Mouse (Mus musculus) MEL (cell line): ENCODE data around the gene Brsk1. TPM values are rescaled to one million over a fixed set of nuclear protein-coding genes. Genes with fewer than 3 reads are reported as not detected.
A peak's percentile ranks its signal among the peaks of the same experiment; 100 is the strongest.

Experiments
- DNase-seq: peaks from one replicate; pipeline ENCODE4 v3.0.0; 2011; ENCODE audit warnings: low read depth, low spot score
- H3K27ac ChIP-seq: 2 replicates; pipeline ENCODE4 v1.5.1; 2012; ENCODE audit warnings: low read depth, mild to moderate bottlenecking, control low read depth, low read length, moderate library complexity; ENCODE audit not compliant: control insufficient read depth
- H3K27me3 ChIP-seq, 2 experiments: fragments of 150-350 bp in 1 of 2; sonication (generic) in 1 of 2; 2 replicates each; pipeline ENCODE4 v1.6.1; 2012; ENCODE audit warnings: low read length in 2 of 2, mild to moderate bottlenecking in 2 of 2, improper control_type of control experiment in 1 of 2, moderate library complexity in 1 of 2; ENCODE audit not compliant: insufficient read depth in 2 of 2, control insufficient read depth in 1 of 2
- H3K36me3 ChIP-seq, 2 experiments: 2 replicates each; pipeline ENCODE4 v1.6.1; 2012 to 2014; ENCODE audit warnings: low read length in 2 of 2, improper control_type of control experiment in 1 of 2, inconsistent platforms in 1 of 2, mild to moderate bottlenecking in 1 of 2; ENCODE audit not compliant: insufficient read depth in 2 of 2, control insufficient read depth in 1 of 2
- H3K4me1 ChIP-seq, 2 experiments: fragments of 150-350 bp in 1 of 2; sonication (generic) in 1 of 2; 2 replicates each; pipeline ENCODE4 v1.6.1; 2012; ENCODE audit warnings: low read length in 2 of 2, improper control_type of control experiment in 1 of 2, mild to moderate bottlenecking in 1 of 2; ENCODE audit not compliant: insufficient read depth in 2 of 2, control insufficient read depth in 1 of 2
- H3K4me3 ChIP-seq, 2 experiments: fragments of 150-350 bp in 1 of 2; sonication (generic) in 1 of 2; 2 replicates each; pipeline ENCODE4 v1.5.1; 2012; ENCODE audit warnings: low read depth in 2 of 2, low read length in 2 of 2, mild to moderate bottlenecking in 2 of 2, moderate library complexity in 2 of 2, control low read depth in 1 of 2, improper control_type of control experiment in 1 of 2; ENCODE audit not compliant: control insufficient read depth in 1 of 2, insufficient read depth in 1 of 2
- H3K79me2 ChIP-seq: 2 replicates; pipeline ENCODE4 v1.6.1; 2012; ENCODE audit warnings: mild to moderate bottlenecking, low read length, moderate library complexity; ENCODE audit not compliant: control insufficient read depth, poor library complexity, insufficient read depth
- H3K9ac ChIP-seq: 2 replicates; pipeline ENCODE4 v1.6.1; 2012; ENCODE audit warnings: low read depth, mild to moderate bottlenecking, control low read depth, low read length, moderate library complexity; ENCODE audit not compliant: control insufficient read depth, poor library complexity, severe bottlenecking
- H3K9me3 ChIP-seq: fragments of 150-350 bp; sonication (generic); replicated peaks from 2 replicates; pipeline ENCODE4 v1.6.1; 2012; ENCODE audit warnings: mild to moderate bottlenecking, low read length, improper control_type of control experiment, moderate library complexity; ENCODE audit not compliant: insufficient read depth
- BHLHE40 ChIP-seq: IDR thresholded peaks from 2 replicates; pipeline ENCODE4 v1.6.1; 2012; ENCODE audit warnings: low read depth, mild to moderate bottlenecking, inconsistent platforms, low read length, improper control_type of control experiment, borderline replicate concordance
- CHD2 ChIP-seq: IDR thresholded peaks from 2 replicates; pipeline ENCODE4 v1.6.1; 2011; ENCODE audit warnings: low read length, improper control_type of control experiment
- E2F4 ChIP-seq: IDR thresholded peaks from 2 replicates; pipeline ENCODE4 v1.6.1; 2011; ENCODE audit warnings: low read depth, low read length, improper control_type of control experiment, borderline replicate concordance
- ELF1 ChIP-seq: IDR thresholded peaks from 2 replicates; pipeline ENCODE4 v1.6.1; 2014; ENCODE audit warnings: low read depth, mild to moderate bottlenecking, inconsistent platforms, low read length, improper control_type of control experiment, moderate library complexity
- EP300 ChIP-seq, 2 experiments: IDR thresholded peaks; 2 replicates each; pipeline ENCODE4 v1.6.1; 2011; ENCODE audit warnings: improper control_type of control experiment in 2 of 2, low read length in 2 of 2, low read depth in 1 of 2, mild to moderate bottlenecking in 1 of 2
- GATA1 ChIP-seq: IDR thresholded peaks from 2 replicates; pipeline ENCODE4 v1.6.1; 2011; ENCODE audit warnings: low read depth, low read length, improper control_type of control experiment
- HCFC1 ChIP-seq: IDR thresholded peaks from 2 replicates; pipeline ENCODE4 v1.6.1; 2012; ENCODE audit warnings: low read depth, mild to moderate bottlenecking, inconsistent platforms, low read length, improper control_type of control experiment, moderate library complexity
- KAT2A ChIP-seq: conservative IDR thresholded peaks from 2 replicates; pipeline ENCODE4 v1.6.1; 2012; ENCODE audit warnings: low read depth, low read length, improper control_type of control experiment, inconsistent platforms
- MAFK ChIP-seq: IDR thresholded peaks from 2 replicates; pipeline ENCODE4 v1.6.1; 2011; ENCODE audit warnings: low read depth, mild to moderate bottlenecking, low read length, improper control_type of control experiment, borderline replicate concordance
- MYB ChIP-seq: IDR thresholded peaks from 2 replicates; pipeline ENCODE4 v1.6.1; 2011; ENCODE audit warnings: mild to moderate bottlenecking, low read depth, low read length, improper control_type of control experiment
- MYC ChIP-seq: IDR thresholded peaks from 2 replicates; pipeline ENCODE4 v1.6.1; 2011; ENCODE audit warnings: low read depth, mild to moderate bottlenecking, low read length, improper control_type of control experiment, moderate library complexity
- NELFE ChIP-seq: IDR thresholded peaks from 2 replicates; pipeline ENCODE4 v1.6.1; 2011; ENCODE audit warnings: low read depth, low read length, improper control_type of control experiment
- POLR2AphosphoS2 ChIP-seq: IDR thresholded peaks from 2 replicates; pipeline ENCODE4 v1.6.1; 2011; ENCODE audit warnings: low read length, improper control_type of control experiment
- RAD21 ChIP-seq: IDR thresholded peaks from 2 replicates; pipeline ENCODE4 v1.6.1; 2011; ENCODE audit warnings: mild to moderate bottlenecking, low read depth, low read length, improper control_type of control experiment
- RCOR1 ChIP-seq: IDR thresholded peaks from 2 replicates; pipeline ENCODE4 v1.6.1; 2012; ENCODE audit warnings: low read depth, mild to moderate bottlenecking, inconsistent platforms, low read length, improper control_type of control experiment
- SIN3A ChIP-seq: IDR thresholded peaks from 2 replicates; pipeline ENCODE4 v1.6.1; 2012; ENCODE audit warnings: low read length, improper control_type of control experiment, inconsistent platforms
- SMC3 ChIP-seq: IDR thresholded peaks from 2 replicates; pipeline ENCODE4 v1.6.1; 2011; ENCODE audit warnings: low read depth, low read length, improper control_type of control experiment
- TAL1 ChIP-seq: IDR thresholded peaks from 2 replicates; pipeline ENCODE4 v1.6.1; 2012; ENCODE audit warnings: mild to moderate bottlenecking, inconsistent platforms, low read length, moderate library complexity, mixed read lengths
- TBP ChIP-seq: IDR thresholded peaks from 2 replicates; pipeline ENCODE4 v1.8.0; 2011; ENCODE audit warnings: low read depth, low read length, improper control_type of control experiment
- TCF12 ChIP-seq: IDR thresholded peaks from 2 replicates; pipeline ENCODE4 v1.6.1; 2014; ENCODE audit warnings: low read depth, mild to moderate bottlenecking, inconsistent platforms, low read length, improper control_type of control experiment, moderate library complexity
- ZNF384 ChIP-seq: IDR thresholded peaks from 2 replicates; pipeline ENCODE4 v1.6.1; 2012; ENCODE audit warnings: low read depth, mild to moderate bottlenecking, inconsistent platforms, low read length, improper control_type of control experiment
- polyA plus RNA-seq, 2 experiments: library from polyadenylated mRNA; stranded (reverse) in 1 of 2; unstranded in 1 of 2; fragments of >175 nt in 1 of 2; fragments of >200 nt in 1 of 2; gene quantifications; 2 replicates each; pipeline versions ENCODE4 v1.2.1 to v1.2.4; 2012; ENCODE audit warnings: low replicate concordance in 2 of 2, low read depth in 1 of 2; ENCODE audit not compliant: insufficient read length in 2 of 2, insufficient read depth in 1 of 2, missing spikeins in 1 of 2
- total RNA-seq: library from RNA; depleted of rRNA; stranded (reverse); fragments of 300-350 nt; gene quantifications from 2 replicates; pipeline ENCODE4 v1.2.3, GENCODE M21; 2012

The Brsk1 gene
- total and polyA plus RNA-seq, 3 experiments, result 0.06 TPM; not detected in 2

DNA sequence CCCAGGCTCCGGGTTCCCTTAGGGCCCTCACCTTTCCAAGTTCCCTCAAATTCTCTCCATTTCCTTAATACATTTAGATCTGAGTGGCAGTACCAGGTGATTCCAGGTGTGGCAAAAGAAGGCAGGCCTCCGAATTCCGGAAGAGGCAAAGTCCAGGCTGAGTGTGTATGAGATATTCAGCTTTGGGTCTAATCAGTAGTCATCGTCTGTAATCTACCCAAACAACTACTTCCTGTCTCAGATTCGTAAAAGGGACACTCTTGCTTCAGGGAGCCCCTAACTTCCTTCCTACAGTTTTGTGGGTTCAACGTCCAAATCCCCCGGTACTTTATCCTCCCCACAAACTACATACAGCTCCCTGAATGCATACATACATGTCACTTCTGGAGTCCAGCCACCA, 34.8 kb downstream of the Brsk1 start, which contains the start of gene Tmem150b (continued):
- TF ChIP-seq HCFC1, result no peak
- no peak for TF ChIP-seq KAT2A
- TF ChIP-seq CHD2, result no peak
- peak; percentile 61; the same call in 1 of the 2 replicates for TF ChIP-seq RCOR1
- no peak for TF ChIP-seq NELFE
- TF ChIP-seq RAD21, result no peak

DNA sequence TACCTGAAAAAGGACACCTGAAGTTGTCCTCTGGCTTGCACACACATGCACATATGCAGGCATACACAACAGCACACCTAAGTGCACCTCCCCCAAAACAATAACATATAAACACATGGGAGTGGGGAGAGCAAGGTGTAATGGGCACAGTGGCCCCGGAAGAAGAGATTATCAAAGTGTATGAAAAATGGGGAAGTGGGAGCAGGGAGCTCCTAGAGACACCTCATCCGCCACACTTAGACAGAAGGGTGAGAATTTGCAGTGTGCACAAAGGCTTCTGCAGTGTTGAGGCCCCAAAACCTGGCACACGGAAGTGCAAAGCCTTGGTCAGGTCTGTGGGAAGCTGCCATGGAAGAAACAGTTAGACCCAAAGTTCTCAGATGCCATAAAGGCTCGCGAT, 40.7 kb downstream of the Brsk1 start:
- Histone ChIP-seq H3K27ac (no peak overlapping the region), H3K79me2 (no peaks in the 10 kb centered on the region), H3K9ac (no peak overlapping the region), H3K4me3 (no peak overlapping the region), H3K36me3 (peaks cover 0 to 12% of the 10 kb centered on the region in 2 experiments; a peak in 2 of 4 replicates)
- peak; percentile 13 to 17; a peak in 1 of 4 replicates for TF ChIP-seq EP300 (IDR thresholded peaks at IDR 0.05; ENCODE audit: low read depth in 1 of 2, low read length in 2 of 2)
- 0 out of 2 replicates have a peak, but pooled peaks have one; percentile 21 for TF ChIP-seq GATA1
- TF ChIP-seq MYC, result no peak
- TF ChIP-seq E2F4, result no peak
- no peak for TF ChIP-seq MAFK
- TF ChIP-seq TCF12, result no peak
- TF ChIP-seq BHLHE40, result no peak
- no peak for TF ChIP-seq MYB
- no peak for TF ChIP-seq SMC3
- TF ChIP-seq RAD21, result no peak
- TF ChIP-seq TBP, result no peak
- no peak for TF ChIP-seq POLR2AphosphoS2
- TF ChIP-seq ELF1, result 0 out of 2 replicates have a peak, but pooled peaks have one; percentile 36
- no peak for TF ChIP-seq ZNF384
- TF ChIP-seq TAL1, result no peak
- TF ChIP-seq SIN3A, result no peak
- TF ChIP-seq, all 39 proteins: peak for 3
- Histone ChIP-seq H3K9me3 (no peaks in the 10 kb centered on the region), H3K4me1 (peaks cover 3 to 25% of the 10 kb centered on the region in 2 experiments), H3K27me3 (no peaks in the 10 kb centered on the region)
- DNase-seq, result peak; percentile 56
